Mouse (Mus musculus) neutrophil, adult 59 days (primary cell): ENCODE results near the gene Dhrs7c. TPM values are rescaled to one million over a fixed set of nuclear protein-coding genes. Genes with fewer than 3 reads are reported as not detected.

Source experiments
- total RNA-seq, 2 experiments: library from RNA; stranded (reverse); gene quantifications; 1 replicate in 1 of 2; 2 replicates in 1 of 2; pipeline ENCODE4 v1.2.4; 2023

Gene Dhrs7c
- not detected for total RNA-seq

GRCm38 (mm10) chr11:67797931-67798330 is at the start of gene Dhrs7c:
Gene Dhrs7c, plus strand, starts transcription at chr11:67798187.

GRCm38 (mm10) chr11:67771053-67771452 is 26.9 kb upstream of the Dhrs7c start, which contains the start of gene Glp2r:
Gene Glp2r, minus strand, starts transcription at chr11:67771153.

GRCm38 (mm10) chr11:67774379-67774778 is 23.6 kb upstream of the Dhrs7c start, which contains the start of gene Gsg1l2:
Gene Gsg1l2, plus strand, starts transcription at chr11:67774608.

Other genes starting within 250 kb of the Dhrs7c start
- gene Rcvrn, start 102.9 kb upstream of the Dhrs7c start, total RNA-seq: 1 to 10 TPM in 1 of 2 experiments, under 1 TPM in 1; 0.37 to 1.0 TPM
- gene Glp2r, start 27.0 kb upstream of the Dhrs7c start, total RNA-seq: not detected
- gene Gsg1l2, start 23.6 kb upstream of the Dhrs7c start, total RNA-seq: not detected
- gene Usp43, start 124.0 kb downstream of the Dhrs7c start, total RNA-seq: not detected
- gene Cfap52, start 167.5 kb downstream of the Dhrs7c start, total RNA-seq: not detected
- 10 to 100 TPM; 18.7 to 23.9 TPM for gene Stx8, start 168.0 kb downstream of the Dhrs7c start, total RNA-seq